Mouse (Mus musculus) spleen, postnatal 14 days (tissue): ENCODE data around the gene Engase.

Experiments
- DNase-seq, 2 experiments: peaks; one replicate each; pipeline ENCODE4 v3.0.0; 2021 to 2022; ENCODE audit warnings: low spot score in 2 of 2

Gene Engase

DNA sequence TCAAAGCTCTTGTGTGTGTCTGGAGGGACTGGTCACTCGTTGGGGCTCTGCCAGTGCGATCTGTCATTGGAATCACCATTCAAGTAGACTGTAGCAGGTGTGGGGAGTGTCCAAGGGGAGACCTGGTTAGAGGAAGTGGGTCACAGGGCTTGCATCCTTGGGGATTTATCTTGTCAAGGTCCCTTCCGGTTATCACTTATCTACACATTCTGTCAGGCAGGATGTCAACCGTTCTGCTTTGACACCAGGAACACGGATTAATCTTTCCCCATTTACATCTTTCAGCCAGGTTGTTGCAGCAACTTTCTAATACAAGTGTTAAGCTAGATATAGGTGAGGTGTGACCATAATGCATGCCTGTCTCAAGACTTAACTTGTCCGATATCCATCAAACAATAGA lies 20.8 kb upstream of the Engase start:
- DNase-seq = no peak

DNA sequence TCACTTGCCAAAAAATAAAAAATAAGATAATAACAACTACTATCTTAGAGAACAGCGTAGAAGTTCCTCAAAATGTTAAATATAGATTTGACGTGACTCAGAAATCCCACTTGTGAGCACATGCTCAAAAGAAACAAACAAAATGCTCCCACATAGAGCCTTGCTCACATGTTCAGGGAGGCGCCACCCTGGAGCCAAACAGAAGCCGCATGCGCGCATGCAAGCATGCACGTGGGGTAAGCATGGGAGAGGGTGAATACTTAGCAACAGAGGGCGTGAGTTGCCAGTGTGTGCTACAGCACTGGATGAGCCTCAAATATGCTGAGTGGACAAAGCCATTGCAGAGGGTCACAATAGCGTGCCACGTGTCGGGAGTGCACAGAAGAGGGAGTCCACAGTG lies 19.7 kb upstream of the Engase start:
- no peak for DNase-seq

DNA sequence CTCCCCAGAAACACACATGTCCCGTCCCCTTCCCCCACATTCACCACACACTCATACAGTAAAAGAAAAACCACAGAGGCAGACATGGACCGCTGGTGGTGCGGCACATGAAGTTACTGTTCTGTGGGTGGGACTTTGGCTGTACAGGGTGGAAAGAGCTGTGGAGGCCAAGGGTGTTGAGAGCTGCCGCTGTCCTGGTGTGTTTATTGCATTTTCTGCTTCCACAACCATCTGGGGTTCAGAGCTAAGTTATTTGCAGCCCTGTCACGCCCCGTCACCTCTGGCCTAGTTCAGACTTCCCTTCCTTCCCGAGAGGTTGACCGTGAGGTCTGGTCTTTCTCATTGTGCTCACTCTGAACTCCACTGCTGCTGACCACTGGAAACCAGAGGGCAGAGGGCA lies 17.6 kb upstream of the Engase start:
- DNase-seq = no peak

DNA sequence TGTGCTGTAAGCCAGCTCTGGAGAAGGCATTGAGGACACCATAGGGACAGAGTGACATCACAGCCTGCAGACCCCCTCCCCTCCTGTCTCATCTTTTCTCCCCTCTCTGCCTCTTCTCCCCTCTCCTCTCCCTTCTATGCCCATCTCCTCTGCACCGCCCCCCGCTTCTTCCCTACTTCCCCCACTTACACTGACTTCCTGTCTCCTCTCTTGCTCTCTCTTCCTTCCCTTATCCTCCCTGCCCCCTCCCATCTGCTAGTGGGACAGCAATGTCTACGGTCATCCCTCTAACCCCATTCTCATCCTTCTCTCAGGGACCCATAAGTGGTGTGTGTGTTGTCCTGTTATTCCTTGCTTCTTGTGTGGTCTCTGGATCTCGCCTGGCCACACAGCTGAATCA lies 17.1 kb upstream of the Engase start:
- DNase-seq = no peak

DNA sequence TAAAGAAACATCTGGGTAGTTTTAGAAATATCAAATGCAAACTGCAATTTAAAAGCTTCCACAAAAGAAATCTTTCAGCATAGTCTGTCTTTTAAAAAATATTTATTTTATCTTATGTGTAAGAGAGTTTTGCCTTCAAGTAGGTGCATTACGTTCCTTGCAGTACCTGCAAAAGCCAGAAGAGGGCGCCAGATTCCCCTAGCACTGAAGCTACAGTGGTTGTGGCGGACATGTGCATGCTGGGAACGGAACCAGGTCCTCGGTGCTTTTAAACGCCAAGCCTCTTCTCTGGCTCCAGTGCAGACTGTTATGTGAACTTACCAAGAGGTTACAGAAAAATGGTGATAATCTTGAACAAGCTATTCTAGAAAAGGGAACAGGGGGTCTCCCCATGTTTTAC lies 16.3 kb upstream of the Engase start:
- DNase-seq = peak in 1 of 2 experiments; percentile 41

DNA sequence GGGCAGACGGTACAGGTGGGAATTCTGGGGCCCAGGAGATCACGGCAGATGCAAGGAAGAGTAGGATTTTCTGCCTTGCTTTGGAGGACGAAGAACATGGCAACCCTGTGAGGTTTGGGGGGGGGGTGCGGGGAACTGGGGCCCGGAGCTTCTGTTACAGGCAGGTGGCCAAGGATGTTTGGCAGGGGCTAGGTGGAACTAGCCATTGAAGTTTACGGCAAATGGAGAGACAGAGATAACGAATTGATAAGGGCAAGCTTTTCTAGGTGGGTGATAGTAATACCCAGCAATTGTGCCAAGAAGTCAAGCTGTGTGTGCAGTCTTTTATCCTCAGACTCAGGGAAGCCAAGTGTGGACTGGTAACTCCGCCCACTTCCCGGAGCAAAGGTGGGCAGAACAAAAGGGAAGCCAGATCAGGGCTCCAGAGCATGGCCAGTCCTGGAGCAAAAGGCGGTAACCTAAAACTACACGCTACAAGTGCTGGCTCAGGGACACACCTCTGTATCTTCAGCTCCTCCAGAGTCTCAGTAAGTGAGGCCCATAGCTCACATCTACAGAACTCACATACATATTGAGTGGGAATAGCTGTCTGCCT lies 9.1 kb upstream of the Engase start:
- DNase-seq = no peak

DNA sequence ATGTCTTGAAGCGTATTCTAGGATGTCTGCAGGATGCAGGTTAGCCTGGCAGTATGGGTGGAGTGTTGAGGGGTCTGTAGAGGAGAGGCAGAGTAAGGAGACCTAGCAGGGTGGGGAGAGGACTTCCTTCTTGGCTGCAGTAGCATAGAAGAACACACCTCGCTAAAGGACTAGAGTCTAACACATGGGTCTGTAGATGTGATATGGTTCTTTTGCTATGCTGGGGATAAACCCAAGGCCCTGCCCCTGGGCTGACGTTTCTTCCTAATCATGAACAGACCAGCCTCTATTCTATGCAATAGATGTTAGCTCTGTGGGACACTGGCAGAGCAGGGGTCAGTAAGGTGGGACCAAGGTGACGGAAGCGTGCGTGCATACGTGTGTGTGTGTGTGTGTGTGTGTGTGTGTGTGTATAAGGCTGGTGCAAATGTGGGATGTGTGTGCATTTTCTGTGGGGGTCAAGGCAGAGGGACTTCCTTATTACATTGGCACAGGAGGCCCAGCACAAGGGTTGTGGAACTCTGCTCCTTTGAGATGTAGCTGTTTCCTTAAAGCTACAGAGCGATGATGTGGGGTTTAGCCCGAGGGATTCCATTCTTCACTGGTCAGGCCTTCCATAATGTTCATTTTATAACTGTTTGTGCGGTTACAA lies 7.0 kb upstream of the Engase start:
- DNase-seq = no peak

DNA sequence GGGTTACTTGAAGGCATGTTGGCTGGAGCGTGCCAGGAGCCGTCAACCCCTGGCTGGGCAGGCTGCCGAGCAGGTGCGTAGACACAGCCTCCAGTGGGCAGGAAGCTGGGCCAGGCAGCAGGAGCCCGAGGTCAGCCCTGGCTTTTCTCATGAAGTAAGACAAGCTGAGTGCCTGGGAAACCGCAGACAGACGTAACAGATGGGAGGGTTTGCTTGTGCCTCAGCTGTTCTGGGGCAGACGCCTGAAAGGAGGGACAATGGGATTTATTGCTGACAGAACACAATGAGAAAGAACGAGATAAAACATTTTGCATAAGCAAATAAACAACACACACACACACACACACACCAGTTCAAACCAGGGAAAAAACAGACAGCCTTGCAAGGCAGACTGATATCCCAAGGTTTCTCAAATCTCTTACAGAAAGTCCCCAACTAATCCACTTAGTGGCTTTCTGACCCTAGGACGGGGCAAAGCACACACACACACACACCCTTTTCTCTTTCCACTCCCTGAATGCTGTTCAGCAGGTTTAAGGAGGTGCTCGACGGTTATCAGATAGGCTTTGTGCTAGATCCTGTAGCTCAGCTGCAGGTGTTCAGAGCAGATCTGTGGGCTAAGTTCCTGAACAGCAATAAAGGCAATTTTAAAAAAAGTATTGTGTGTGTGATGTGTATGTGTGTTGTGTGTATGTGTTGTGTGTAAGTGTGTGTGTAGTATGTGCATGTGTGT lies 6.2 kb upstream of the Engase start:
- no peak for DNase-seq

DNA sequence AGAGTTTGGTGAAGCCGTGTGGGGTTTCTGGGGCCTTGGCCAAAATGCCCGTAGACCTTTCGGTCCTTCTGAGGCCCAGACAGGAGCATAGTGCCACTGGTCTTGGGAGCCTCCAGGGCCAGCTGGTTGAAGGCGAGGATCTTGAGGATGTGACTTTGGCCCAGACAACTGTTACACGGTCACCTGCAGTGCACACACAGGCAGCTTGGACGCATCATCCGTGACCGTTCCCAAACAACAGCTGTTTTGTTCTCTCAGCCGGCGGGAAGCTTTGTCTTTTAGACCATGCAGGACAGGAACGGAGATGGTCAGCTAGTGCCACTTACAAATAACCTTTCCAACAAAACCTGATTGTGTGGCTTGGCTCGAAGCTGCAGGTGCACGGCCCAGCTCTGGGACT lies 5.0 kb upstream of the Engase start:
- no peak for DNase-seq

DNA sequence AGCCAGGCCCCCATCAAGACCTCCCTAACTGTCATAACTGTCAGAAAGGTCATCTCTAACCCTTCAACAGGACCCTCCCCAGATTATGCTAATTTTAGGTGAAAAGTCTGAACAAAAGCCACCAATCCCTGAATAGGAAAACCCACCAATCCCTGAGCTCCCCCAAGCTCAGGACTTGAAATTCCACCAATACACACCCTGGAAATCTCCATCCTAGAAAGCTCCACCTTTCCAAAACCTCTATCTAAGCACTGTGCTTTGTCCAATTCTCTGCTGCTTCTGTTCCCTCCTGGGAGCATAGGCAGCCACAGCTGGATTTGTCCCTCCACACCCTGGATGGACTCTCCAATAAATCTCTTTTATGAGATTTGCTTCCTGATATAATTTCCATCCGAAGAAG lies 3.5 kb upstream of the Engase start:
- no peak for DNase-seq

DNA sequence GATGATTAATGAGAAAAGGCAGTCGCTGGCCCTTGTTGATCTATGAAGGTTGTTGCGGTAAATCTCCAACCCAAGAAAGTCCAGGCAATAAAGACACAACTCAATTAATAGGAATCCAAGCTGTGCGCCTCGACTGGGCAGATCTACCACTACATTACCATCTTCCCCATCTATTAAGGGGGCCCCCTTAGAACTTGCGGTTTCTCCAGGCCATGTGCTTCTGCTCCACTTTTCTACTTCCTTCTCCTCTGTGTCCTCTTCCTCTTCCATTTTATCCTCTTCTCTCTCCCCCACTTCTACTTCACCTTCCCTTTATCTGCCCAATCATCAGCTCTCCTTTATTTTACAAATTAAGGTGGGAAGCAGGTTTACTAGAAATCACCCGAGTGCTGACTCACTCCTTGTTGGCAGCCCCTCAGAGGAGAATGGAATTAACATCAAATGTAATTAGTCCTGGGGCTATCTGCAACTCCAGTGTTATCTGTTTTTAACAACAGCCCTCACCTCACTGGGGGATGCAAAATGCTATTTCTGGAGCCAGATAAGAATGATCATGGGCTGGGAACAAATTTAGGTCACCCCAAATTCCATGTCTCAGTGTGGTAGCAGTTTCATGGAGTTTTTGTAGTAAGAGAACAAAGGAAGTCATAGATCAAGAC lies 2.7 kb upstream of the Engase start:
- DNase-seq = no peak

DNA sequence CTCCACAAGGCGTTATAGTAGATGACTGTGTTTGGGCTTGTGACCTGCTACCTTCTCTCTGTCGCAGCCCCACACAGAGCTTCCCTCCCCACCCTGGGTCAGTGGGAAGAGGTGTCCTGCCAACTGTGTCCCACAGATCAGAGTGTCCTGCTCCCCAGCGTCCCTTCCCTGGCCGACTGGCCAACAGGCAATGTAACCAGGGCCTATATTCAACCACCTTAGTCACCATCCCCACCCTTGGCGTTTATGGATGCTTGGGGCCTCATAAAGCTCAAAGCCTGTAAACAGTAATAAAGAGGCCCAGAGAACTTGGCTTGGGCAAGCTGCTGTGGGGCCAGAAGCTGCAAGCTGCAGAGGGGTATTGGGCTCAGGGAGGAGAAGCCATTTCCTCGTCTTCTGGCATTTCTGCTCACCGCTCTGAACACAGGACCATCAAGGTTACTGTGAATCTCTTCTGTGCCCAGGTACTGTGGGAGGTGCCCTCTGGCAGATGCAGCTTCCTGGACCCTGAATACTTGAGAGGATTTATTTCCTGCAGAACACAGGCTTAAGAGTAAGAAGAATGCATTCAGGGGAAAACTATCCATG lies 1.0 kb upstream of the Engase start:
- DNase-seq = no peak

DNA sequence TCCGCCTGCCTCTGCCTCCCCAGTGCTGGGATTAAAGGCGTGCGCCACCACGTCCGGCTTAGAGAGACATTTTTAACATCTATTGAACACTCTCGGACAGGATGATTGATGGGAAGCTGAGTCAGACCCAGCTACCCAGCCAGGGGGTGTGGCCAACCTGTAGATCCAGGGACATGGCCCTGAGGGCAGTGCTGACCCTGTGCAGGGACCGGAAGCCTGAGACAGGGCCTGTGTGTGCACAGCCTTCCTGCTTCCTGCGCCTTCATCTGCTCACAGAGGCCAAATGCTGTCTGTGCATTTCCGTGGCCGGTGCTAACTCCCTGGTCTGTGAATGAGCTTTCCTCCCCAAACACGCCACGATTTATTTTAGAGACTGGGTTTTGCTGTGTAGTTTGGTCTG lies 3.1 kb downstream of the Engase start:
- no peak for DNase-seq

DNA sequence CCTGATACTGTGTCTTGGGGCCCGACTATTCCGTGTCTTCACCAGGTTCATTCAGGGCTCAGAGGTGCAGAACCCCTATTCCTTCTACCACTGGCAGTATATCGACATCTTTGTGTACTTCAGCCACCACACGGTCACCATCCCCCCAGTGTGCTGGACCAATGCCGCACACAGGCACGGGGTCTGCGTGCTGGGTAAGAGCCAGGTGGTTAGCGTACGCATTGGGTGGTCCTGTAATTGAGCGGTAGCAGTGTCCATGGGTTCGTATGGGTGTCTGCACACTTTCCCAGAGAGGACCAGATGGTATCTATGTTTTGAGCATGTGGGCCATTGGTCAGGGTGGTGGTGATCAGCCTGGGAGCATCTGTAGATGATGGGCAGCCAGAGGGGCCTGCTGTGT lies 4.6 kb downstream of the Engase start:
- DNase-seq = no peak

DNA sequence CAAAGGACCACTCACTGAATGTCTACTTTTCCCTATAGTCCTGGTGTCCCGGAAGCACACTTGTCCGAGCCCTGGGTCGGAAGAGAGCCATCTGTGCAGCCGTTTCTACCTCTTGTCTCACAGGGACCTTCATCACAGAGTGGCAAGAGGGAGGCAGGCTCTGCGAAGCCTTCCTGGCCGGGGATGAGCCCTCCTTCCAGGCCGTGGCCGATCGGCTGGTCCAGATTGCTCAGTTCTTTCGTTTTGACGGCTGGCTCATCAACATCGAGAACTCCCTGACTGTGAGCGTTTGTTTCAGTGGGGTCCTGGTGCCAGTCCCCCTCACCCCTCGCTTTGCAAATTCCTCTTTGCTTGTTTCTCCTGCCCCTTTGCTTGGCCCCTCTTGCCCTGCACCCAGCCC lies 5.1 kb downstream of the Engase start:
- DNase-seq = no peak

DNA sequence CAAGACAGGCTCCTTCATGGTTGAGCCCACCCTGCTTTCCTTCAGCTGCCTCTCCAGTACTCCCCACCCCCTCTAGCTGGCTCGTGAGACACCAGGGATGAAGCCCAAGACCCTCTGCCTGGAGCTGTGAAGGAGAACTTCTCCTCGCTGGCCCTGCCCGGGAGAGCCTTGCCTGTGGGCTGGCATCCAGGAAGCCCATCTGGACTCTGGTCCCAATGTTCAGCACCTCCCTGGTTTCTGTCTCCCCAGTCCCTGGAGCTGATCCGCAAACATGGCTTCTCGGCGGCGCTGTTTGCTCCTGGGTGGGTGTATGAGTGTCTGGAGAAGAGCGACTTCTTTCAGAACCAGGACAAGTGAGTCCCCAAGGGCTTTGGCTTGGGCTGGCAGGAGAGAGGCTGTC lies 7.5 kb downstream of the Engase start:
- no peak for DNase-seq

DNA sequence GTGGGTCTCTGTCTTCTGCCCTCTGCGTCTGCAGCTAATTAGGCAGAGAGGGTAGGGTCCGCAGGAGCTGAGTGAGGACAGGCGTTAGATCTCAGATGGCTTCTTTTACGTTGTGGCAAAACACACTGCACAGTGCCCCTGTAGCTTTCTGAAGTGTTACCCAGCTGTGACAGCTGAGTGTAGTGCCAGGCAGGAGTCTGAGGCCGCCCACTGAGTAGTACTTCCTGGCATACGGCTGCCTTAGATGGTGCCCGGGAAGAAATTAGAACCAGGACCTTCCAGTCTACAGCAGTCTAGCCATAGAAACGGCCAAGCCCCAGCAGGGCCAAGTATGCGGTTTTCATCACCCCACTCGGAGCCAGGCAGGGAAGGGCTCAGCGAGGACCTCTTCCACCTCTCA lies 8.7 kb downstream of the Engase start:
- no peak for DNase-seq

DNA sequence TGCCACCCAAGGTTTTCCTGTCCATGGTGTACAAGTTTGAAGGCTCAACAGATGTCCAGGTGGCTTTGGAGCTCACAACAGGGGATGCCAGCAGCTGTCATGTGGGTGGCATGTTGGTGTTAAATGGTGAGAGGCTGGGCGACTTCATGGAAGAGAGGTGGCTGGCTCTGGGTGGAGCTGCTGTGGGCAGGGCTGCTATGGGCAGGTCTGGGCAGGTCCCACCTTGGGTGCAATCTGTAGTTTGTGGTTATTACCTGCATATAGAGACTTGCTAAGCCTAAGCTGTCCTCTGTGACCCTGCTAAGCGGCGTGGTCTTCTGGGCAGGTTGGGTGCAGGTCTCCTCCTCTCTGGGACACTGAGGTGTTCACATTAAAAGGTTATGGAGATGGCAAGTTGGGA lies 9.2 kb downstream of the Engase start:
- DNase-seq = no peak

DNA sequence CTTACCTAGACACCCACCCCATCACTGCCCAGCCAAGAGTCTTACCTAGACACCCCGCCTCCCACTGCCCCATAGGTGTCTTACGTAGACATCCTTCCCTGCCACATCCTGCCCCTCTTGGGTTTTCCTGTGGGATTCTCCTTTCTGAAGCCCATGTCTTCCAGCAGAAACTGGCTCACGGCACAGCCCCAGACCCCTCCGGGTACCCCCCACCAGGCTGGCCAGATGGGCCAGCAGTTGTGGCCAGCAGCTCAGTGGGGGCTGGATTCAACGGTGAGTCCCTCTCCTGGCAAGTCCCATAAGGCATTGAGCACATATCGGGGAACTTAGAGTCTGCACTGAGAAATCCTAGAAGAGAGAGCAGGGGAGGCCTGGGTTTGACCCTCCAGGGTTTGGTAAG lies 9.7 kb downstream of the Engase start:
- DNase-seq = no peak

DNA sequence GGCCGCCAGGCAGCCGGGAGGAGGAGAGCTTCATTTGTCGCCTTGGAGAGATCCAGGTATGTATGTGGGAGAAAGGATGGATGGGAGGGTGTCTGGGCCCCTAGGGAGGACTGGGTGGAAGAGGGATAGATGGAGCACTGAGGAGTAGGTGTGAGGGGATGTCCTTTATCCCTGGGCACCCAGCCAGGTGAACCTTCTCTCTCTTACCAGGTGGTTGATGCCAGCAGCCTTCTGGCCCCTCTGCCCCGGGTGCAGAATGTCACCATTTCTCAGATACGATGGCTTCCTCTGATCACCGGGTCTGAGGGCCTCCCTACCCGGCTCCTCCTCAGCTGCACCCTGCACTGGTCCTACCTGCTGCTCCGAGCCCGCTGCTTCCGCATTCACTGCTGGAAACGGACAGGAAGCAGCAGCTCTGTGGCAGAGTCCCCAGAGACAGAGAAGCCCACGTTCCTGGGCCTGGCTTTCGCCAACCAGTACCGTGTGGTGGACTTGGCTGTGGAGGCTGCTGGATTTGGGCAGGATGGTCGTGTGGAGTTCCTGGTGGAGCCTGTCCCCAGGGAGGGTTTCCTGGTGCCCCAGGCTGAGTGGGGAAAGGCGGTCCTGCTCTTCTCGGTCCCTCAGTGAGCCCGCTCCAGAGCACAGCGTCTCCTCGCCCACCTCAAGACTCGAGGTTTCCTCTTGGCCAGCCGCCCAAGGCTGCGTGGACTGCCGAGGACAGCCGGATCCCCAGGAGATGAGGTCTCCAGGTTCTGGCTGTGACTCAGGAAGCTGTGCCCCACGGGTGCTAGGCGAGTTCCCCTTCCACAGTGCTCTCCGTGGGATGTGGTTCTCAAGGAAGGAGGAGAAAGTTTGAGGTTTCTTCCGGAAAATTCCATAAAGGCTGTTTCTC lies 10.5 kb downstream of the Engase start:
- DNase-seq = no peak

DNA sequence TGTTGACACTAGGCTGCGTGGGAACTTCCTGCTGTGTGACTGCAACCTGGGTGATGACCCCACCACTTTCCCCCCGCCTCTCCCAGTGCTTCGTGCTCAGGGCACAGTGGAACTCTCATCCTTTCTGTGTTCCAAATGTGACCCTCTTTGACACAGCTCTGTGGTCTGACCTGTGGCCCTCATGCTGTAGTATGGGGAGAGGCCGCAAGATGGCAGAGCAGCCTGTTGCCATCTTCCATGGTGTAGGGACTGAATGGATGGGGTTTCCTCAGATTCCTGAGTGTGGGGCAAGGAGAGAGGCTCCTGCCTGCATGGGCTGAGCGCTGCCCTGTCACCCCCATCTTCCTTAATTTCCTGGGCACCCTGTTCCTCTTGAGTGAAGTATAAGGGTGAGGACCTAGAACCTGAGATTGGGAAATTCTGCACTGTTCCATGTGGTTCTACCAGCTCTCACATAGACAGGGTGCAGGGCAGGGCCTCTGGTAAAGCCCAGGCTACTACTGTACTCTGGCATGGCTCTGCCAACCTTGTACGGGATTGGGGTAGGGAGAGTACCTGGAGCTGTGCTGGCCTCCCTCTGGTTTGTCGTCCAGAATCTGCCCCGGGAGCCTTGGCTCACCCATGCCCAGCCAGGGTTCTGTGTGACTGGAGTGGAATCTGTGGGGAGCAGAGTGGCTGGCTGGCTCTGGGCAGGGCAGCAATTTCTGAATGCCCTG lies 11.7 kb downstream of the Engase start:
- no peak for DNase-seq
